Mouse (Mus musculus) bone marrow macrophage, adult 2 months (primary cell): ENCODE measurements around the gene Fdxr.

Experiments used
- CTCF ChIP-seq: IDR thresholded peaks from 2 replicates; pipeline ENCODE4 v1.5.1; 2012; ENCODE audit warnings: low read depth, mild to moderate bottlenecking, low read length, moderate library complexity
- POLR2A ChIP-seq: IDR thresholded peaks from 2 replicates; pipeline ENCODE4 v1.6.1; 2012; ENCODE audit warnings: mild to moderate bottlenecking, low read depth, low read length, borderline replicate concordance

- TF ChIP-seq POLR2A = no peak
- TF ChIP-seq CTCF = no peak
These were observed 5.4 kb upstream of the Fdxr start for GRCm38 (mm10) chr11:115282295-115282694.
